In the genomic region with DNA sequence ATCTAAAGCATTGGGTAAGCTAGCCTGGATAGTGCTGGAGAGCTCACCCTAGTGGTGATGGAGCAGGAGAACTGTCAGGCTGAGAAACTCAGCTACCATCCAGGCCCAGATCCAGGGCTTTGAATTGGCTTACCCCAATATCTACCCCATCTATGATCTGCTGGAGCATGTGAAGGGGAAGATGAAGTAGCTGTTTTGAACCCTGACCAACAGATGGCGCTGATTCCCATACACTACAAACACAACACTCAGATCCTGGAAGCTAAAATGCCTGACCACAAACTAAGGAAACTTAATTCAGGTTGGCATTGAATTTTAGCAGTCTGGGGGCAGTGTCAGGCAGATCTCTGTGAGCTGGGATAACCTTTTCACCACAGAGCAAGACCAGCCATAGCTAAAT, we compare ENCODE assay signal across 8 mouse cellular contexts. TPM values are rescaled to one million over a fixed set of nuclear protein-coding genes. Genes with fewer than 3 reads are reported as not detected.
DNase-seq lines count a peak whose midpoint lies in the region; ATAC-seq lines count a peak whose summit lies in the region.

No protein-coding gene starts in this region.

- no peak for DNase-seq in frontal cortex, postnatal 14 days (ENCODE audit: low spot score in 2 of 2)
- peak; percentile 35 to 46 for DNase-seq in right cerebral cortex, adult 2 months (ENCODE audit: low spot score in 2 of 2)
- DNase-seq in right cerebral cortex, postnatal 25 days: no peak
- peak; percentile 28 to 55 for DNase-seq in adrenal gland, postnatal 36 days
- peak; percentile 9 to 18 for DNase-seq in layer of hippocampus, postnatal 14 days (ENCODE audit: low spot score in 2 of 2)
- DNase-seq in retina, embryonic 14.5 days (ENCODE audit: low spot score): peak; percentile 65

- ATAC-seq in frontal cortex, adult (ENCODE audit: low TSS enrichment): peak; percentile 64; the same call in 1 of the 2 replicates
- no peak; the same call in 1 of the 2 replicates for ATAC-seq in erythroblast, adult 5-6 weeks (replicated peaks; ENCODE audit: low FRiP score, poor library complexity, severe bottlenecking)

RNA-seq across cellular contexts. Expression of a gene that starts 8.9 kb away (rescaled TPM):
- total RNA-seq in adrenal gland, postnatal 36 days (2021): 10 to 100 TPM in 1 of 2 experiments, 1 to 10 TPM in 1; 9.9 to 12.4 TPM
- total RNA-seq in layer of hippocampus, postnatal 14 days (2021): 10 to 100 TPM; 31.4 to 32.3 TPM
- total RNA-seq in erythroblast, adult 5-6 weeks (2015; ENCODE audit: low replicate concordance): 0.21 and 1.9 TPM in 2 replicates
- total RNA-seq in erythroblast, adult 5-6 weeks (2017; ENCODE audit: low replicate concordance): 5.1 and 6.4 TPM in 2 replicates

Comparison
In these comparisons a context has a peak if more than half of its experiments do, and no peak if none do; other contexts are left out.
1. DNase-seq: peak in right cerebral cortex, adult 2 months (2 of 2), adrenal gland, postnatal 36 days (2 of 2), layer of hippocampus, postnatal 14 days (2 of 2) and retina, embryonic 14.5 days (single experiment); none in frontal cortex, postnatal 14 days (0 of 2) and right cerebral cortex, postnatal 25 days (single experiment).